Mouse (Mus musculus): ENCODE measurements around the gene Tnrc6c. TPM values are rescaled to one million over a fixed set of nuclear protein-coding genes. Genes with fewer than 3 reads are reported as not detected.

Gene Tnrc6c
- polyA plus RNA-seq, 1 experiment from 2014 or later: 28.1 TPM

Other genes with a start within 250 kb of the Tnrc6c start
- gene Gm11733, start 169.9 kb upstream of the Tnrc6c start, polyA plus RNA-seq (2015; fragmentation: Nextera tagmentation; extraction: Ambion mirVana): not detected in 2 replicates
- gene Tmc8, start 127.8 kb downstream of the Tnrc6c start, polyA plus RNA-seq (2015; fragmentation: Nextera tagmentation; extraction: Ambion mirVana): 0.73 and 1.6 TPM in 2 replicates
- gene Tmc6, start 127.9 kb downstream of the Tnrc6c start, polyA plus RNA-seq (2015; fragmentation: Nextera tagmentation; extraction: Ambion mirVana): 4.2 and 4.5 TPM in 2 replicates
- not detected in 2 replicates for gene 6030468B19Rik, start 143.4 kb downstream of the Tnrc6c start, polyA plus RNA-seq (2015; fragmentation: Nextera tagmentation; extraction: Ambion mirVana)
- 0.99 and 1.6 TPM in 2 replicates for gene Gm20708, start 155.4 kb downstream of the Tnrc6c start, polyA plus RNA-seq (2015; fragmentation: Nextera tagmentation; extraction: Ambion mirVana)
- 12.8 and 13.8 TPM in 2 replicates for gene Syngr2, start 155.4 kb downstream of the Tnrc6c start, polyA plus RNA-seq (2015; fragmentation: Nextera tagmentation; extraction: Ambion mirVana)
- gene Afmid, start 171.6 kb downstream of the Tnrc6c start, polyA plus RNA-seq (2015; fragmentation: Nextera tagmentation; extraction: Ambion mirVana): 5.6 and 5.9 TPM in 2 replicates
- 9.8 and 12.9 TPM in 2 replicates for gene Tk1, start 171.8 kb downstream of the Tnrc6c start, polyA plus RNA-seq (2015; fragmentation: Nextera tagmentation; extraction: Ambion mirVana)
- 21.0 and 27.3 TPM in 2 replicates for gene Birc5, start 195.0 kb downstream of the Tnrc6c start, polyA plus RNA-seq (2015; fragmentation: Nextera tagmentation; extraction: Ambion mirVana)
- not detected in 2 replicates for gene Tmem235, start 206.5 kb downstream of the Tnrc6c start, polyA plus RNA-seq (2015; fragmentation: Nextera tagmentation; extraction: Ambion mirVana)
- gene Tha1, start 219.2 kb downstream of the Tnrc6c start, polyA plus RNA-seq (2015; fragmentation: Nextera tagmentation; extraction: Ambion mirVana): 4.2 and 5.0 TPM in 2 replicates